Mouse (Mus musculus) cerebellum, postnatal 36 days (tissue): ENCODE measurements at regions not wholly inside any gene's neighbourhood (a gene's known extent, or its start where the extent isn't known, plus 50 kb on each side); places are given as distances from the start of the nearest gene placed in this dataset.

ENCODE experiments used
- DNase-seq, 2 experiments: peaks; one replicate each; pipeline ENCODE4 v3.0.0; 2021 to 2022; ENCODE audit warnings: mixed read lengths in 2 of 2

GRCm38 (mm10) chr8:31749974-31750373, 1678.5 kb upstream of the 5930422O12Rik start:
- DNase-seq, result no peak

- DNase-seq, result no peak
These were observed 1677.9 kb upstream of the 5930422O12Rik start for GRCm38 (mm10) chr8:31750482-31751126.

DNA sequence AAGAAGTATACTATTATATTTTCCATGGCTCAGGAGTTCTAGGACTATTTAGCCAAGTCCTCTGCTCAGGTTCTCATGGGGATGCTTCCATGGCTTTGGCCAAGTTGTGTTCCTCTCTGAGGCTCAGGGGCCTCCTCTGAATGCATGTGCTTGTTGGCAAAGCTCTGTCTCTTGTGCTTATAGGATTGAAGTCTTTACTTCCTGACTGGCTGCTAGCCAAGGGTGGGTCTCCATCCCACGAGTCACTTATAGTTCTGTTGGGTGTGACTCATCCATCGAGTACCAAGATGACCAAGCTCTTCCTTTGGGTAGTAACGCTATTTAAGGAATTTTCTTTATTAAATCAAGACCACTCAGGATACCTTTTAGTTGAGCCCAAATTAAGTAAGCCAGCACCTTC, 1672.8 kb upstream of the 5930422O12Rik start:
- DNase-seq, result no peak

DNA sequence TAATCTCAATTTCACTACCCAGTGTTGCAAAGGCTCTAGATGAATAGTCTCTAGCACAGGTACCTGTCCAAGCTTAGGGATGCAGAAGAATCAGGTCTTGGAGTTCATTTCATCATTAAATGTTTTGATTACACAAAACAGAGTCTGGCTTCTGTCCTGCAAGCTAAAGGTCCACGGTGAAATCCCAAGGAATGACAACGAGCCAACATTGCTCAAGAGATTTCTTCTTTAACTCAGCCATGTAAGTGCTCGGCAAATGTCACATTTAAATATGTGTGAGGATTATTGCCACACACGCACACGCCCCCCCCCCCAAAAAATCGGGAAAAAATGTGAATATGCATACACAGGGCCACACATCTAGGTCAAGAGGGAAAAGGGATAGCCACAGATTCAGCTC, 1666.4 kb upstream of the 5930422O12Rik start:
- no peak for DNase-seq
